Mouse (Mus musculus) neural tube, embryonic 15.5 days (tissue): ENCODE measurements around the gene Tns3. TPM values are rescaled to one million over a fixed set of nuclear protein-coding genes. Genes with fewer than 3 reads are reported as not detected.
"Not testable (repeated sequence)": the region's sequence is repeated elsewhere in the genome, so short reads cannot be mapped to it uniquely, and the experiment has no call there.

ENCODE experiments used
- ATAC-seq: fragments of 200-750 bp; cut with Nextera tagmentation; 2 replicates; pipeline ENCODE4 v1.8.0; 2017; ENCODE audit warnings: mild to moderate bottlenecking, moderate TSS enrichment, moderate library complexity; ENCODE audit not compliant: low FRiP score
- H3K27ac ChIP-seq: fragments of 300-500 bp; sonication (generic); replicated peaks from 2 replicates; pipeline ENCODE4 v1.5.1; 2015; ENCODE audit warnings: mild to moderate bottlenecking, inconsistent platforms
- H3K27me3 ChIP-seq: fragments of 300-500 bp; sonication (generic); replicated peaks from 2 replicates; pipeline ENCODE4 v1.6.1; 2015; ENCODE audit warnings: inconsistent platforms
- H3K36me3 ChIP-seq: fragments of 300-500 bp; sonication (generic); 2 replicates; pipeline ENCODE4 v1.6.1; 2015; ENCODE audit warnings: inconsistent platforms
- H3K4me1 ChIP-seq: fragments of 300-500 bp; sonication (generic); 2 replicates; pipeline ENCODE4 v1.6.1; 2015; ENCODE audit warnings: inconsistent platforms
- H3K4me2 ChIP-seq: fragments of 300-500 bp; sonication (generic); 2 replicates; pipeline ENCODE4 v1.6.1; 2015; ENCODE audit warnings: inconsistent platforms, mild to moderate bottlenecking, moderate library complexity
- H3K4me3 ChIP-seq: fragments of 300-500 bp; sonication (generic); replicated peaks from 2 replicates; pipeline ENCODE4 v1.5.1; 2015; ENCODE audit warnings: mild to moderate bottlenecking, inconsistent platforms
- H3K9ac ChIP-seq: fragments of 300-500 bp; sonication (generic); replicated peaks from 2 replicates; pipeline ENCODE4 v1.6.1; 2015; ENCODE audit warnings: mild to moderate bottlenecking, inconsistent platforms
- H3K9me3 ChIP-seq: fragments of 300-500 bp; sonication (generic); replicated peaks from 2 replicates; pipeline ENCODE4 v1.6.1; 2016; ENCODE audit warnings: inconsistent platforms
- WGBS: fragments of 180-500 bp; shearing (Covaris S2); methylation state at CpG from one replicate; pipeline ENCODE4 v1.1.7; 2015; ENCODE audit warnings: mixed read lengths; 5-methylcytosine and 5-hydroxymethylcytosine counted together
- polyA plus RNA-seq: library from polyadenylated mRNA; unstranded; fragments of >200 nt; fragmentation: Nextera tagmentation; extraction: Ambion mirVana; gene quantifications from 2 replicates; pipeline ENCODE4 v1.2.1, GENCODE M21; 2015

Tns3 gene
- polyA plus RNA-seq, 1 experiment from 2014 or later: 7.6 TPM

- no peak overlapping the region for H3K9ac ChIP-seq
- WGBS: 92% methylated on average over 6 of the region's 6 CpGs
- peaks cover 41% of the 10 kb centered on the region for H3K4me1 ChIP-seq
- H3K4me2 ChIP-seq: no peak overlapping the region
- H3K27me3 ChIP-seq: peaks cover 7% of the 10 kb centered on the region; the same call in 1 of the 2 replicates
- ATAC-seq: no peak
- no peak overlapping the region for H3K4me3 ChIP-seq
- no peaks in the 10 kb centered on the region for H3K9me3 ChIP-seq
- H3K27ac ChIP-seq: no peak overlapping the region
- H3K36me3 ChIP-seq: no peaks in the 10 kb centered on the region
Measured at GRCm38 (mm10) chr11:8627156-8627555, 37.2 kb downstream of the Tns3 start.

DNA sequence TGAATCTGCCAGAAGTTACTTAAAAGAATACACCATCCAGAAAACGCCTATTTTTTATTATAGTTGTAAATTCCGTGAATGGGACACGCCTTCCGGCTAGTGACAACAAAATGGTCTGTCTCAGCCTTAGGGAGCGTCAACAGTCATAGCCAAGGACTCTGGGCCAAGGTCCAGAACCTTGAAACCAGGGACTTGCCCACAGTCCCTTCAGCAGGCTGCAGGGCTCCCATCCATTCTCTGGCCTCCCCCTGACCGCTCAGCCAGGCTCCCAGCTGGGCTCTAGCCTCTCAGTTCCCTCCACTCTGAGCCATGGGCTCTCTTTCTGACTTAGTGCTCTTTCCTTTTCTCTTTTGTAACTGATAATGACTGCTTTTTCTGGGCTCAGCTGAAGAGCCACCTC, 37.6 kb downstream of the Tns3 start:
- no peak overlapping the region for H3K27ac ChIP-seq
- no peaks in the 10 kb centered on the region for H3K36me3 ChIP-seq
- H3K9me3 ChIP-seq: no peaks in the 10 kb centered on the region
- no peak overlapping the region for H3K4me2 ChIP-seq
- peaks cover 7% of the 10 kb centered on the region; the same call in 1 of the 2 replicates for H3K27me3 ChIP-seq
- H3K4me3 ChIP-seq: no peak overlapping the region
- peaks cover 42% of the 10 kb centered on the region for H3K4me1 ChIP-seq
- ATAC-seq: no peak
- H3K9ac ChIP-seq: no peak overlapping the region
- WGBS: 80% methylated on average over 6 of the region's 6 CpGs

DNA sequence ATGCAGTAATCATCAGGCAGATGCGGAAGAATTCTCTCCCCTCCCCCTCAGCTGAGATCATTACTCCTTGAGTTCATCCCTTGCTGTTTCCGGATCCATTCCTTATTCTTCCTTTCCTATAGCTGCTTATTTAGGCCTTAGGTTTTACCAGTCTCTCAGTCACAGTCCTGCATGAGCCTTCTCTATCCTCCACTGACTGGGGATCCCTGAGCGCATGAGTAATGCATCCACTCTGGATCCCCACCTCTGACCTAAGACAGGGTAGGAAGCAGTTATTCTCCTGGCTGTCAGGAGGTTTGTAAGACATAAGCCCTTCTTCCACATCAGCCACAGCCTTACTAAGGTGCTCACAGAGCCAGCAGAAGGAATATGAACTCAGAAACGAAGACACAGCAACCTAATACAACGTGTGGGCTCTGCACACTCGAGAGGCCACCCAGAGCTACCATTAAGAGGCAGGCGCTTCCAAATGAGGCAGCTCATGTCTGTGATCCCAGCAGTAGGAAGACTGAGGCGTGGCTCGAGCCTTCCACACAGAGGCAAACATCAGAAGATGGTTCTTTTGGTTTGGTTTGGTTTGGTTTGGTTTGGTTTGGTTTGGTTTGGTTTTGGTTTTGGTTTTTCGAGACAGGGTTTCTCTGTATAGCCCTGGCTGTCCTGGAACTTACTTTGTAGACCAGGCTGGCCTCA, 38.3 kb downstream of the Tns3 start:
- 67% methylated on average over 10 of the region's 10 CpGs for whole genome bisulfite sequencing
- Histone ChIP-seq H3K36me3 (no peaks in the 10 kb centered on the region), H3K4me3 (no peak overlapping the region), H3K27ac (no peak overlapping the region), H3K27me3 (peaks cover 7% of the 10 kb centered on the region; the same call in 1 of the 2 replicates), H3K9ac (no peak overlapping the region), H3K9me3 (no peaks in the 10 kb centered on the region), H3K4me1 (peaks cover 42% of the 10 kb centered on the region), H3K4me2 (no peak overlapping the region)
- no peak for ATAC-seq

DNA sequence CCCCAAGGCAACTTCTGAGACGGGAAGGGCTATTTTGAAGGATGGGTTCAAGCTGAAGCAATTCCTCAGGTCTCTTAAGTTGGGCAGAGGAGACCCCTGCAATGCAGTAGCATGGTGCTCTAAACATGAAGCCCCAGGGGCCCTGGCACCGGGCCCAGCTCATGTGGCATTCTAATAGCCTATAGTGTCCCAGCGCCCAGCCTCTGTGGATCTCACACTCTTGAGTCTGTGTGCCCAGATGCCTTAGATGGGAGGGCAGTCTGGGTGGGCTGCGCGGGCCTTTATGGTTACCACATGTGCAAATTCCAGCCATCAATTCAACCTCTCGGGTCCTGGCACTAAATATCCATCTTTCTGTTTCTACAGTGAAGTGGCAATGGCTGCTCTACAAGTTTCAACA, 38.9 kb downstream of the Tns3 start:
- Histone ChIP-seq H3K9ac (0 out of 2 replicates have a peak overlapping the region, but pooled peaks have one; percentile 81), H3K4me1 (peaks cover 42% of the 10 kb centered on the region), H3K4me2 (0 out of 2 replicates have a peak overlapping the region, but pooled peaks have one; percentile 98), H3K36me3 (no peaks in the 10 kb centered on the region), H3K4me3 (no peak overlapping the region), H3K9me3 (no peaks in the 10 kb centered on the region), H3K27ac (no peak overlapping the region), H3K27me3 (peaks cover 7% of the 10 kb centered on the region; the same call in 1 of the 2 replicates)
- 40% methylated on average over 6 of the region's 6 CpGs for WGBS
- no peak for ATAC-seq

DNA sequence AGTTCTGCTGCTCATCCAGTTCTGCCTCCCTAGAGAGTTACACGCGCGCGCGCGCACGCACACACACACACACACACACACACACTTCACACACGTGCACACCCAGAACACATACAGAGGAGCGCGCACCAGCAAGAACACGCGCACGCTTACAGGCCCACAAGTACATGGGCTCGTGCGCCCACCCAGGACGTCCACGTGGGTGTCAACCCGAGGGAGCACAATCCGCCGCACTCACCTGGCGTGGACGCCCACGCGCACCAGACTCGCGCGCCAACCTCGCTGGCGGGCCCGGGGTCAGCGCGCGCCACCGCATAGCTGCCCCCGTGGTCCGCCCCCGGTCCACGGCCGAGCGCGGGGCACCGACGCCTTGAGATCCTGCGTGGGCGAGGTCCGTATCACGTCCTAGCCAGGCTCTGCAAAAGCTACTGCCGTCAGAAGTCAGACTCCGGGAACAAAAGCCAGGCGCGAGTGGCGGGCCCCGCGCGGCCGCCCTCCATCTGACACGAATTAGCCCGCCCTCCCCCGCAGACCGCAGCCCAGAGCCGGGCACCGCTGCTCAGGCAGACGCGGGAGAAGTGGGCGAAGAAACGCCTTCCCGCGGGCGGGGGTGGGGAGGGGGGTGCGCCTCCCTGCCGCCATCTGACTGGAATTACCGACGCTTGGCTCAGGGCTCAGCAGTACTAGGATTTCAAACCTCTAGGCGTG, 40.0 kb downstream of the Tns3 start:
- peak; percentile 81 for ATAC-seq
- Histone ChIP-seq H3K27me3 (peaks cover 7% of the 10 kb centered on the region; the same call in 1 of the 2 replicates), H3K27ac (peak overlapping the region; percentile 66), H3K4me2 (peak overlapping the region; percentile 98), H3K9ac (peak overlapping the region; percentile 81), H3K36me3 (no peaks in the 10 kb centered on the region), H3K4me3 (peak overlapping the region; percentile 76), H3K4me1 (peaks cover 42% of the 10 kb centered on the region), H3K9me3 (no peaks in the 10 kb centered on the region)
- WGBS: under 1% methylated on average over 59 of the region's 74 CpGs

- peak overlapping the region; percentile 98 for H3K4me2 ChIP-seq
- H3K36me3 ChIP-seq: no peaks in the 10 kb centered on the region
- ATAC-seq: no peak
- WGBS: 4% methylated on average over 20 of the region's 20 CpGs
- no peaks in the 10 kb centered on the region for H3K9me3 ChIP-seq
- no peak overlapping the region for H3K27ac ChIP-seq
- peak overlapping the region; percentile 76 for H3K4me3 ChIP-seq
- H3K9ac ChIP-seq: peak overlapping the region; percentile 81
- peaks cover 7% of the 10 kb centered on the region; the same call in 1 of the 2 replicates for H3K27me3 ChIP-seq
- H3K4me1 ChIP-seq: peaks cover 40% of the 10 kb centered on the region
Measured at GRCm38 (mm10) chr11:8623852-8624178, 40.5 kb downstream of the Tns3 start.

- WGBS: 47% methylated on average over 6 of the region's 6 CpGs
- H3K4me2 ChIP-seq: peak overlapping the region; percentile 98
- H3K9me3 ChIP-seq: no peaks in the 10 kb centered on the region
- ATAC-seq: 0 out of 2 replicates have a peak, but pooled peaks have one; percentile 18
- H3K27me3 ChIP-seq: peaks cover 7% of the 10 kb centered on the region; the same call in 1 of the 2 replicates
- H3K4me3 ChIP-seq: no peak overlapping the region
- H3K27ac ChIP-seq: no peak overlapping the region
- no peaks in the 10 kb centered on the region for H3K36me3 ChIP-seq
- no peak overlapping the region for H3K9ac ChIP-seq
- peaks cover 40% of the 10 kb centered on the region for H3K4me1 ChIP-seq
Measured at GRCm38 (mm10) chr11:8622668-8623067, 41.7 kb downstream of the Tns3 start.

DNA sequence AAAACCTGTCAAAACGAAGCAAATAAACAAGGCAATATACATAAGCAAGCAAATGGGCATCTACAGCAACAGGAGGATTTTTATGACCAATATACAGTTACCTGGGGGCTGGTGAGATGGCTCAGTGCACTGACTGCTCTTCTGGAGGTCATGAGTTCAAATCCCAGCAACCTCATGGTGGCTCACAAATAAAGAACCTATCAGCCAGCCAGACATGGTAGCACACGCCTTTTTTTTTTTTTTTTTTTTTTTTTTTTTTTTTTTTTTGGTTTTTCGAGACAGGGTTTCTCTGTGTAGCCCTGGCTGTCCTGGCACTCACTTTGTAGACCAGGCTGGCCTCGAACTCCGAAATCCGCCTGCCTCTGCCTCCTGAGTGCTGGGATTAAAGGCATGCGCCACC, 45.2 kb downstream of the Tns3 start:
- WGBS: 90% methylated on average over 7 of the region's 7 CpGs
- H3K4me1 ChIP-seq: peaks cover 29% of the 10 kb centered on the region
- H3K4me2 ChIP-seq, H3K27me3 ChIP-seq, H3K4me3 ChIP-seq, H3K27ac ChIP-seq, ATAC-seq, H3K9me3 ChIP-seq, H3K36me3 ChIP-seq, H3K9ac ChIP-seq: not testable (repeated sequence)

GRCm38 (mm10) chr11:8618301-8618700, 46.0 kb downstream of the Tns3 start:
- Histone ChIP-seq H3K4me1 (peaks cover 21% of the 10 kb centered on the region), H3K27me3 (no peaks in the 10 kb centered on the region), H3K9ac (no peak overlapping the region), H3K9me3 (no peaks in the 10 kb centered on the region), H3K27ac (no peak overlapping the region), H3K4me3 (no peak overlapping the region), H3K36me3 (no peaks in the 10 kb centered on the region), H3K4me2 (no peak overlapping the region)
- WGBS: 74% methylated on average over 10 of the region's 10 CpGs
- ATAC-seq: no peak

- H3K27ac ChIP-seq: no peak overlapping the region
- 57% methylated on average over 12 of the region's 12 CpGs for WGBS
- ATAC-seq: 0 out of 2 replicates have a peak, but pooled peaks have one; percentile 31
- H3K4me1 ChIP-seq: peaks cover 9% of the 10 kb centered on the region
- no peaks in the 10 kb centered on the region for H3K36me3 ChIP-seq
- H3K4me2 ChIP-seq: no peak overlapping the region
- no peak overlapping the region for H3K9ac ChIP-seq
- H3K4me3 ChIP-seq: no peak overlapping the region
- no peaks in the 10 kb centered on the region for H3K9me3 ChIP-seq
- no peaks in the 10 kb centered on the region for H3K27me3 ChIP-seq
Measured at GRCm38 (mm10) chr11:8615436-8615835, 48.9 kb downstream of the Tns3 start.

DNA sequence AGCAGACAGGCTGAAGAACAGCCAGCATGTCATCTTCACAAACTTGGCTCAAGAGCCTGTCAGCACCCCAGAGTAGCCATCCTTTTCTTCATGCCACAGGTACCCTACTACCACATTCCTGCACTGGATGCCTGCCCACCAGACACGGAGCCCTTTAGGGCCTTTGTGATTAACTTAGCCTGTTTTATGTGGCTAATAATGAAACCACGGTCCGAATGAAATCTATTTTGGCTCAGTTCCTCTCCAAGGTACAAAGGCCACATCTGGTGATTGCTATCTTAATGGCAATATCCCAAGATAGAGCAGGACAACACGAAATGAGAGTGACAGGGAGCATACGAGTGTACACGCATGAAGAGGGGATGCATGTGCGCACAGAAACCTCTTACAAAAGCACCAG, 53.9 kb downstream of the Tns3 start:
- Histone ChIP-seq H3K4me2 (no peak overlapping the region), H3K36me3 (no peaks in the 10 kb centered on the region), H3K4me1 (no peaks in the 10 kb centered on the region), H3K27ac (no peak overlapping the region), H3K27me3 (no peaks in the 10 kb centered on the region), H3K9me3 (no peaks in the 10 kb centered on the region), H3K9ac (no peak overlapping the region), H3K4me3 (no peak overlapping the region)
- WGBS: 68% methylated on average over 7 of the region's 7 CpGs
- no peak for ATAC-seq

DNA sequence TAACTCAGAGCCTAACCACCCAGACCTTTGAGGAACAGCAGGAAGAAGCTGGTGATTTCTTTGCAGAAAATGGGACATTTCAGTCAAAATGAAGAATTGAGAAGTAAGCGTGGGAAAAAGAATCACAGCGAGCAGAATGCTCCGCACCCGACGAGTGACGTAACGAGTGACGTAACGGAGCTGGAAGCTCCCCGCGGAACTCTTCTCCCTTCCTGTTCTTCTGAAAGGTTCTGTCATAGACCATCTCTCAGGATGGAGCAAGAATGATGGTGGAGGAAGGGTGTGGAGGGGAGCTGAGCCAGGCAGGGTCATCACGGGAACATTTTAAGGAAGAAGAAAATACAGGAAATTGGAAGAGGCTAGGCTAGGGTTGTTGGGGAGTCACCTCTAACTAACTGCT, 54.5 kb downstream of the Tns3 start:
- 92% methylated on average over 12 of the region's 12 CpGs for WGBS
- Histone ChIP-seq H3K4me3 (no peak overlapping the region), H3K4me1 (no peaks in the 10 kb centered on the region), H3K9me3 (no peaks in the 10 kb centered on the region), H3K9ac (no peak overlapping the region), H3K27me3 (no peaks in the 10 kb centered on the region), H3K36me3 (no peaks in the 10 kb centered on the region), H3K27ac (no peak overlapping the region), H3K4me2 (no peak overlapping the region)
- no peak for ATAC-seq
